Mouse (Mus musculus) cerebellum, adult 9-10 months (tissue): ENCODE results near the gene Zfp219.
"Not testable (repeated sequence)": the region's sequence is repeated elsewhere in the genome, so short reads cannot be mapped to it uniquely, and the experiment has no call there.

Experiments
- DNase-seq: peaks from one replicate; pipeline ENCODE4 v3.0.0; 2022

Zfp219 gene

GRCm38 (mm10) chr14:52020486-52021137 is at the start of gene Zfp219:
Gene Zfp219 (minus strand): TSS chr14:52020733.
- peak; percentile 84 for DNase-seq

GRCm38 (mm10) chr14:52066135-52066534 is 45.6 kb upstream of the Zfp219 start:
- no peak for DNase-seq

- peak; percentile 77 for DNase-seq
Observed at GRCm38 (mm10) chr14:52061798-52062197, 41.3 kb upstream of the Zfp219 start.

- DNase-seq, result peak; percentile 99
Observed at GRCm38 (mm10) chr14:52060800-52061199, 40.3 kb upstream of the Zfp219 start.

GRCm38 (mm10) chr14:52059982-52060381 is 39.4 kb upstream of the Zfp219 start:
- peak; percentile 88 for DNase-seq

GRCm38 (mm10) chr14:52052720-52053119 is 32.2 kb upstream of the Zfp219 start:
- not testable (repeated sequence) for DNase-seq

GRCm38 (mm10) chr14:52045966-52046565 is 25.5 kb upstream of the Zfp219 start:
- DNase-seq, result no peak

GRCm38 (mm10) chr14:52044901-52045678 is 24.6 kb upstream of the Zfp219 start:
- DNase-seq, result peak; percentile 78

- DNase-seq, result peak; percentile 68
Observed at GRCm38 (mm10) chr14:52043446-52043845, 22.9 kb upstream of the Zfp219 start.

GRCm38 (mm10) chr14:52042359-52042758 is 21.8 kb upstream of the Zfp219 start, which contains the start of gene Olfr221:
Gene Olfr221 (minus strand): TSS chr14:52042459.
- not testable (repeated sequence) for DNase-seq

- no peak for DNase-seq
Observed at GRCm38 (mm10) chr14:52039332-52039731, 18.8 kb upstream of the Zfp219 start.

- DNase-seq, result no peak
Observed at GRCm38 (mm10) chr14:52035926-52036325, 15.4 kb upstream of the Zfp219 start.

- DNase-seq, result no peak
Observed at GRCm38 (mm10) chr14:52026342-52026741, 5.8 kb upstream of the Zfp219 start.

- no peak for DNase-seq
Observed at GRCm38 (mm10) chr14:52024133-52024532, 3.6 kb upstream of the Zfp219 start.

GRCm38 (mm10) chr14:52022709-52023459 is 2.4 kb upstream of the Zfp219 start:
- peak; percentile 93 for DNase-seq

GRCm38 (mm10) chr14:52022244-52022708 is 1.7 kb upstream of the Zfp219 start:
- DNase-seq, result no peak

- no peak for DNase-seq
Observed at GRCm38 (mm10) chr14:52021568-52022212, 1.2 kb upstream of the Zfp219 start.

- peak; percentile 63 for DNase-seq
Observed at GRCm38 (mm10) chr14:52021138-52021529, 601 bp upstream of the Zfp219 start.

- DNase-seq, result peak; percentile 99
Observed at GRCm38 (mm10) chr14:52019590-52020340, 768 bp downstream of the Zfp219 start.

- DNase-seq, result no peak
Observed at GRCm38 (mm10) chr14:52019051-52019589, 1.4 kb downstream of the Zfp219 start.
